Mouse (Mus musculus) liver, embryonic 12.5 days (tissue): ENCODE measurements at regions not wholly inside any gene's neighbourhood (a gene's known extent, or its start where the extent isn't known, plus 50 kb on each side); places are given as distances from the start of the nearest gene placed in this dataset.
"Not testable (repeated sequence)": the region's sequence is repeated elsewhere in the genome, so short reads cannot be mapped to it uniquely, and the experiment has no call there.

ENCODE experiments used
- ATAC-seq: fragments of 200-750 bp; cut with Nextera tagmentation; 2 replicates; pipeline ENCODE4 v1.8.0; 2017; ENCODE audit warnings: moderate number of reproducible peaks, mild to moderate bottlenecking, moderate library complexity
- H3K27ac ChIP-seq: fragments of 300-500 bp; sonication (generic); 2 replicates; pipeline ENCODE4 v1.5.1; 2016; ENCODE audit warnings: mild to moderate bottlenecking
- H3K27me3 ChIP-seq: fragments of 300-500 bp; sonication (generic); replicated peaks from 2 replicates; pipeline ENCODE4 v1.6.1; 2016; ENCODE audit warnings: mild to moderate bottlenecking, moderate library complexity
- H3K36me3 ChIP-seq: fragments of 300-500 bp; sonication (generic); 2 replicates; pipeline ENCODE4 v1.6.1; 2016; ENCODE audit warnings: mild to moderate bottlenecking, moderate library complexity
- H3K4me1 ChIP-seq: fragments of 300-500 bp; sonication (generic); 2 replicates; pipeline ENCODE4 v1.6.1; 2016
- H3K4me2 ChIP-seq: fragments of 300-500 bp; sonication (generic); 2 replicates; pipeline ENCODE4 v1.6.1; 2016; ENCODE audit warnings: mild to moderate bottlenecking, moderate library complexity
- H3K4me3 ChIP-seq: fragments of 300-500 bp; sonication (generic); 2 replicates; pipeline ENCODE4 v1.5.1; 2016; ENCODE audit warnings: mild to moderate bottlenecking, moderate library complexity
- H3K9ac ChIP-seq: fragments of 300-500 bp; sonication (generic); 2 replicates; pipeline ENCODE4 v1.6.1; 2016; ENCODE audit warnings: mild to moderate bottlenecking, moderate library complexity
- H3K9me3 ChIP-seq: fragments of 300-500 bp; sonication (generic); replicated peaks from 2 replicates; pipeline ENCODE4 v1.6.1; 2016; ENCODE audit warnings: mild to moderate bottlenecking, moderate library complexity
- WGBS: fragments of 180-500 bp; shearing (Covaris S2); methylation state at CpG from one replicate; pipeline ENCODE4 v1.1.7; 2016; ENCODE audit not compliant: insufficient replicate concordance; 5-methylcytosine and 5-hydroxymethylcytosine counted together

DNA sequence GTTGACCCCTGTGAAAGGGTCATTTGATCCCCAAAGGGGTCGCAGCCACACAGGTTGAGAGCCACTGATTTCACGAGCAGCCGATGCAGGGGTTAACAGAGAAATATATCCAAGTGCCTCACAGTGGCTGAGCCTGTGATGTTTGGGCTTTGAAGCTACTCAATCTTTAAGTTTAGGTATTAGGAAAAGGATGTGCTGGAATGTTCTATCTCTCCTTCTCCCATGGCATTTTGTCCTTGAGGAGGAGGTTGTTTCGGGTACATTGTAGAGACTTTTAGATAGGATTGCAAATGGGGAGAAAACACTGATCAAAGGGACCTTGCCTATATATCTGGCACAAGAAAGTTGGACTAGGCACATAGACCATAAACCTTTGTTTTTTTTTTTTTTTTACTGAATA is 88.6 kb upstream of the Cpsf6 start:
- ATAC-seq = no peak
- Histone ChIP-seq H3K27ac (no peak overlapping the region), H3K27me3 (no peaks in the 10 kb centered on the region), H3K4me3 (no peak overlapping the region), H3K4me2 (no peak overlapping the region), H3K36me3 (no peaks in the 10 kb centered on the region), H3K9ac (no peak overlapping the region), H3K4me1 (peaks cover 19% of the 10 kb centered on the region), H3K9me3 (no peaks in the 10 kb centered on the region)
- WGBS = 71% methylated on average over 4 of the region's 4 CpGs

DNA sequence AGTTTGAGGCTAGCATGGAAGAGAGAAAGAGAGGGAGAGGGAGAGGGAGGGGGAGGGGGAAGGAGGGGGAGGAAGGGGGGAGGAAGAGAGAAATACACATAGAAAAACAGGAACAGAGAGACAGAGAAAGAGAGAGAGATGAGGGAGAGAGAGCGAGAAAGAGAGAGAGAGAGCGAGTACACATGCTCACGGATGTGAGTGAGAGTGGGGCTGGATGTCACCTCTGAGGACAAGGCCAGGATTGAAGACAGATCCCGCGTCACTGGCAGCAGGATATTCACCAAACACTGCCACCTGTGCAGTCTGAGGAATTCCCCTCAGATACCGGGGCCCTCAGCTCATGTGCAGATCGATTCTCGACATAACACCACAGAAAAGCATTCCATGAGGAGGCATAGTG is 87.3 kb upstream of the Cpsf6 start:
- WGBS = 76% methylated on average over 8 of the region's 8 CpGs
- Histone ChIP-seq H3K27ac (no peak overlapping the region), H3K4me2 (no peak overlapping the region), H3K9me3 (no peaks in the 10 kb centered on the region), H3K36me3 (no peaks in the 10 kb centered on the region), H3K4me1 (peaks cover 16% of the 10 kb centered on the region; the same call in 1 of the 2 replicates), H3K9ac (no peak overlapping the region), H3K4me3 (no peak overlapping the region), H3K27me3 (no peaks in the 10 kb centered on the region)
- ATAC-seq = no peak

DNA sequence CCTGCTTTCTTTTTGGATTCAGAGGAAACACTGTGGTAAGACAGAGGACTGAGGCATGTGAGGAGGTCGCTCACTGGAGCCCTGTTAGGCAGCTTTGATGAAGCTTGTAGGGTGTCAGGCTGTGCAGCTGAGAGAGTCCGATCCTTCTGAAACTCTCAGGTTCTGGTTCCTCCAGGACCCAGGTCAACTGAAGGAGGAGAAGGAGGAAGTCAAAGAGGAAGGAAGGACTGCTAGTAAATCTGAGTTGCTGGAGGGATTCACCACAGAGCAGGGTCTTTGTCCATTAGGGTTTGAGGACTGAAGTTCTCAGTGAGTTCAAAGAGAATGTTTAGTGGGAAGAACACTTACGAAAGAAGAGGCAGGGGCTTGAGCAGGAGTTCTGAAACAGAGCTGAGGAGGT is 86.6 kb upstream of the Cpsf6 start:
- no peak for ATAC-seq

DNA sequence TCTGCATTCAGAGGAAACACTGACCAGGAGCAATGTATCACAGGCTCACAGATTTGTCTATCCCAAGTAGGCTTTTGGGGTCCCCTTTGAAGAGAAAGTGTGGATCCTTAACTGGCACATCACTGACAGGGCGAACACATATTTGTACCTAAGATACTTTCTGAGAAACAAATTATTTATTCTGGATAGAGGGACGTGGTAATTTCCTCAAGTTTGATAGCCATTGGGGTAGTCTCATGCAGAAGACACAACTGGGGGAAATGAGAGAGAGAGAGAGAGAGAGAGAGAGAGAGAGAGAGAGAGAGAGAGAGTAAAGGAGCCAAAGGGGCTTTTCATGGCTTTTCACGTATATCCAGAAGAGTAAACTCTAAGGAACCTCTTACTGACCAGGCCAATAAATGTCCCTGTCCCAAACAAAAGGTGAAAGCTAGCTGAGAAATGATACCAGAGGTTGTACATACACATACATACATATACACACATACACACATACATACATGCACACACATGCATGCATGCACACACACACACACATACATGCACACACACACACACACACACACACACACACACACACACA is 85.9 kb upstream of the Cpsf6 start:
- 54% methylated on average over 3 of the region's 3 CpGs for WGBS
- no peak overlapping the region for H3K9ac ChIP-seq
- ATAC-seq = no peak
- H3K36me3 ChIP-seq = no peaks in the 10 kb centered on the region
- H3K4me3 ChIP-seq = no peak overlapping the region
- H3K27ac ChIP-seq = no peak overlapping the region
- no peak overlapping the region for H3K4me2 ChIP-seq
- H3K27me3 ChIP-seq = no peaks in the 10 kb centered on the region
- no peaks in the 10 kb centered on the region for H3K9me3 ChIP-seq
- 0 out of 2 replicates have a peak, but pooled peaks cover 14% of the 10 kb centered on the region for H3K4me1 ChIP-seq

More for the DNA sequence above, 86.6 kb upstream of the Cpsf6 start:
- no peak overlapping the region for H3K4me3 ChIP-seq
- 0 out of 2 replicates have a peak, but pooled peaks cover 19% of the 10 kb centered on the region for H3K4me1 ChIP-seq
- no peak overlapping the region for H3K4me2 ChIP-seq
- H3K27me3 ChIP-seq = no peaks in the 10 kb centered on the region
- H3K27ac ChIP-seq = no peak overlapping the region
- no peak overlapping the region for H3K9ac ChIP-seq
- 47% methylated on average over 3 of the region's 3 CpGs for WGBS
- H3K36me3 ChIP-seq = no peaks in the 10 kb centered on the region
- no peaks in the 10 kb centered on the region for H3K9me3 ChIP-seq

DNA sequence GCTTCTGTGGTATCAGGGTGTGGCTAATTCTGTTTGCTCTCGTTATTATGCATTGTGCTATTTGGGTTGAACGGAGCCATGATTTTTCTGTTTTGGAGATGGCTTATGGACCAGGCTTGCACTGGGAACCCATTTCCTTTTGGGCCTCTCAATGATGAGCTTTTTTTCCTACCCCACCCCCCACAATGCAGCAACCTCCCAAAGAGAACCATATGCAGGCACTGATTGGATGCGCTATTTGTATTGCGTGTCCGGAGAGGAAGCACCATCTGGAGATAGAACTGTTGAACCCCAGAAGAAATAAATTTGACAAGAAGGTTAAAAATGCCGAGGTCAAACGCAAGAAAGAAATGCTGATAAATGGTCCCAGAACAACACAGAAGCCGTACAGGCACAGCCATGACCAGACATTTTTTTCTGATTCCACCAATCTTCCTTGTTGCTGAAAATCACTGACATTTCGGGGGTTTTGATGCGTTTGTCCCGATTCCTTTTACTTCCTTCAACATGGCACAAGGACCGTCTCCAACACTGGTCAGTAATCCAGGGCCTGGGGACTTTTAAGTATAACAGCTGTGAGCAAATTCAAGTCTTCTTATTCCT is 85.3 kb upstream of the Cpsf6 start:
- Histone ChIP-seq H3K9me3 (no peaks in the 10 kb centered on the region), H3K4me2 (no peak overlapping the region), H3K4me3 (no peak overlapping the region), H3K27ac (no peak overlapping the region), H3K4me1 (0 out of 2 replicates have a peak, but pooled peaks cover 11% of the 10 kb centered on the region), H3K9ac (no peak overlapping the region), H3K36me3 (no peaks in the 10 kb centered on the region), H3K27me3 (no peaks in the 10 kb centered on the region)
- 65% methylated on average over 12 of the region's 12 CpGs for WGBS
- no peak for ATAC-seq

GRCm38 (mm10) chr10:117464331-117464730 is 84.5 kb upstream of the Cpsf6 start:
- H3K27ac ChIP-seq, ATAC-seq, H3K9me3 ChIP-seq, H3K9ac ChIP-seq, H3K36me3 ChIP-seq, H3K4me3 ChIP-seq, H3K4me2 ChIP-seq, H3K27me3 ChIP-seq: not testable (repeated sequence)
- 0 out of 2 replicates have a peak, but pooled peaks cover 11% of the 10 kb centered on the region for H3K4me1 ChIP-seq

GRCm38 (mm10) chr10:117463636-117464035 is 83.8 kb upstream of the Cpsf6 start:
- H3K4me1 ChIP-seq = 0 out of 2 replicates have a peak, but pooled peaks cover 11% of the 10 kb centered on the region
- no peak overlapping the region for H3K9ac ChIP-seq
- 83% methylated on average over 8 of the region's 8 CpGs for WGBS
- no peaks in the 10 kb centered on the region for H3K27me3 ChIP-seq
- no peak overlapping the region for H3K4me3 ChIP-seq
- H3K36me3 ChIP-seq = no peaks in the 10 kb centered on the region
- H3K27ac ChIP-seq = no peak overlapping the region
- no peak for ATAC-seq
- no peaks in the 10 kb centered on the region for H3K9me3 ChIP-seq
- no peak overlapping the region for H3K4me2 ChIP-seq

- Histone ChIP-seq H3K9me3 (no peaks in the 10 kb centered on the region), H3K9ac (no peak overlapping the region), H3K27ac (no peak overlapping the region), H3K4me1 (0 out of 2 replicates have a peak, but pooled peaks cover 11% of the 10 kb centered on the region), H3K27me3 (no peaks in the 10 kb centered on the region), H3K4me2 (no peak overlapping the region), H3K4me3 (no peak overlapping the region), H3K36me3 (no peaks in the 10 kb centered on the region)
- ATAC-seq = no peak
- 81% methylated on average over 4 of the region's 4 CpGs for WGBS
These were observed 83.1 kb upstream of the Cpsf6 start for GRCm38 (mm10) chr10:117462921-117463320.

GRCm38 (mm10) chr10:117461791-117462516 is 82.1 kb upstream of the Cpsf6 start:
- peak; percentile 49; the same call in 1 of the 2 replicates for ATAC-seq

GRCm38 (mm10) chr10:117461261-117461660 is 81.4 kb upstream of the Cpsf6 start:
- no peak overlapping the region for H3K9ac ChIP-seq
- WGBS = 64% methylated on average over 4 of the region's 4 CpGs
- H3K36me3 ChIP-seq = no peaks in the 10 kb centered on the region
- H3K4me3 ChIP-seq = no peak overlapping the region
- ATAC-seq = no peak
- peaks cover 6% of the 10 kb centered on the region; the same call in 1 of the 2 replicates for H3K27me3 ChIP-seq
- H3K27ac ChIP-seq = no peak overlapping the region
- no peaks in the 10 kb centered on the region for H3K9me3 ChIP-seq
- 0 out of 2 replicates have a peak, but pooled peaks cover 11% of the 10 kb centered on the region for H3K4me1 ChIP-seq
- no peak overlapping the region for H3K4me2 ChIP-seq

More at GRCm38 (mm10) chr10:117461791-117462516, 82.1 kb upstream of the Cpsf6 start:
- Histone ChIP-seq H3K27me3 (peaks cover 4% of the 10 kb centered on the region; the same call in 1 of the 2 replicates), H3K4me1 (0 out of 2 replicates have a peak, but pooled peaks cover 11% of the 10 kb centered on the region), H3K36me3 (no peaks in the 10 kb centered on the region), H3K9me3 (no peaks in the 10 kb centered on the region), H3K4me2 (no peak overlapping the region), H3K4me3 (no peak overlapping the region), H3K9ac (no peak overlapping the region), H3K27ac (no peak overlapping the region)
- 33% methylated on average over 11 of the region's 11 CpGs for WGBS

GRCm38 (mm10) chr10:117460366-117460730 is 80.5 kb upstream of the Cpsf6 start:
- H3K4me2 ChIP-seq = no peak overlapping the region
- H3K9ac ChIP-seq = no peak overlapping the region
- no peaks in the 10 kb centered on the region for H3K36me3 ChIP-seq
- 0 out of 2 replicates have a peak, but pooled peaks cover 11% of the 10 kb centered on the region for H3K4me1 ChIP-seq
- no peaks in the 10 kb centered on the region for H3K9me3 ChIP-seq
- 77% methylated on average over 6 of the region's 6 CpGs for WGBS
- H3K27me3 ChIP-seq = peaks cover 6% of the 10 kb centered on the region; the same call in 1 of the 2 replicates
- ATAC-seq = no peak
- no peak overlapping the region for H3K4me3 ChIP-seq
- no peak overlapping the region for H3K27ac ChIP-seq
